Mouse (Mus musculus) thymus, adult 2 months (tissue): Measurements from ENCODE around the gene Ctcf.

Source experiments
- CTCF ChIP-seq: fragments of 200-500 bp; IDR thresholded peaks from 2 replicates; pipeline ENCODE4 v1.5.1; 2012; ENCODE audit warnings: mild to moderate bottlenecking, control low read depth, low read length, moderate library complexity, borderline replicate concordance; ENCODE audit not compliant: control insufficient read depth, poor library complexity, insufficient read depth; ENCODE audit errors: extremely low read depth
- POLR2A ChIP-seq: fragments of 200-500 bp; IDR thresholded peaks from 2 replicates; pipeline ENCODE4 v1.6.1; 2012; ENCODE audit warnings: mild to moderate bottlenecking, low read length, control low read depth, moderate library complexity; ENCODE audit not compliant: control insufficient read depth, poor library complexity, insufficient read depth; ENCODE audit errors: extremely low read depth

- TF ChIP-seq POLR2A (no peak), CTCF (no peak)
Observed at GRCm38 (mm10) chr8:105592431-105592830, 43.9 kb upstream of the Ctcf start.
